Mouse (Mus musculus) midbrain, embryonic 10.5 days (tissue): ENCODE data around the gene Thop1. TPM values are rescaled to one million over a fixed set of nuclear protein-coding genes. Genes with fewer than 3 reads are reported as not detected.

Experiments used
- DNase-seq: peaks from one replicate; pipeline ENCODE4 v3.0.0-alpha.2; 2017; ENCODE audit warnings: low spot score
- H3K27ac ChIP-seq: fragments of 300-500 bp; sonication (generic); replicated peaks from 2 replicates; pipeline ENCODE4 v1.5.1; 2016; ENCODE audit warnings: mild to moderate bottlenecking
- H3K27me3 ChIP-seq: fragments of 300-500 bp; sonication (generic); 2 replicates; pipeline ENCODE4 v1.6.1; 2016; ENCODE audit warnings: low read depth, mild to moderate bottlenecking; ENCODE audit not compliant: poor library complexity, severe bottlenecking
- H3K36me3 ChIP-seq: fragments of 300-500 bp; sonication (generic); 2 replicates; pipeline ENCODE4 v1.6.1; 2016; ENCODE audit warnings: mild to moderate bottlenecking, moderate library complexity
- H3K4me1 ChIP-seq: fragments of 300-500 bp; sonication (generic); 2 replicates; pipeline ENCODE4 v1.6.1; 2016
- H3K4me3 ChIP-seq: fragments of 300-500 bp; sonication (generic); 2 replicates; pipeline ENCODE4 v1.5.1; 2016; ENCODE audit warnings: mild to moderate bottlenecking, moderate library complexity
- H3K9me3 ChIP-seq: fragments of 300-500 bp; sonication (generic); replicated peaks from 2 replicates; pipeline ENCODE4 v1.6.1; 2016; ENCODE audit warnings: mild to moderate bottlenecking
- WGBS: fragments of 180-500 bp; shearing (Covaris S2); methylation state at CpG from one replicate; pipeline ENCODE4 v1.1.7; 2016; 5-methylcytosine and 5-hydroxymethylcytosine counted together
- microRNA-seq: library from miRNA; unstranded; fragments of <30 nt; microRNA quantifications from one replicate; pipeline ENCODE4, GENCODE M21; 2017
- polyA plus RNA-seq: library from polyadenylated mRNA; unstranded; fragments of >200 nt; fragmentation: Nextera tagmentation; extraction: Ambion mirVana; gene quantifications from 2 replicates; pipeline ENCODE4 v1.2.1, GENCODE M21; 2016

The Thop1 gene
- polyA plus RNA-seq, 1 experiment from 2014 or later: 107 TPM

- no peaks in the 10 kb centered on the region for H3K27me3 ChIP-seq
- H3K36me3 ChIP-seq: no peaks in the 10 kb centered on the region
- no peak overlapping the region for H3K4me3 ChIP-seq
- H3K27ac ChIP-seq: peak overlapping the region; percentile 23; the same call in 1 of the 2 replicates
- WGBS: 61% methylated on average over 22 of the region's 22 CpGs
- DNase-seq: no peak
- peaks cover 5% of the 10 kb centered on the region; the same call in 1 of the 2 replicates for H3K9me3 ChIP-seq
- H3K4me1 ChIP-seq: peaks cover 16% of the 10 kb centered on the region
These were observed 22.8 kb downstream of the Thop1 start for GRCm38 (mm10) chr10:81092465-81093250.

- H3K27me3 ChIP-seq: no peaks in the 10 kb centered on the region
These were observed 25.3 kb downstream of the Thop1 start for GRCm38 (mm10) chr10:81094931-81095678.

GRCm38 (mm10) chr10:81105565-81106112 lies 35.8 kb downstream of the Thop1 start, which contains the start of gene Map2k2:
Gene Map2k2, plus strand, starts transcription at chr10:81105915.
- H3K36me3 ChIP-seq: peaks cover 33% of the 10 kb centered on the region
- DNase-seq: peak; percentile 97
- peaks cover 30% of the 10 kb centered on the region for H3K4me1 ChIP-seq
- H3K27me3 ChIP-seq: no peaks in the 10 kb centered on the region
- under 1% methylated on average over 56 of the region's 56 CpGs for WGBS
- no peaks in the 10 kb centered on the region for H3K9me3 ChIP-seq
- H3K27ac ChIP-seq: peak within 1 kb of the TSS; percentile 99
- H3K4me3 ChIP-seq: peak within 1 kb of the TSS; percentile 92

More at GRCm38 (mm10) chr10:81094931-81095678, 25.3 kb downstream of the Thop1 start:
- Histone ChIP-seq H3K4me1 (0 out of 2 replicates have a peak, but pooled peaks cover 2% of the 10 kb centered on the region), H3K36me3 (no peaks in the 10 kb centered on the region), H3K27ac (no peak overlapping the region), H3K4me3 (no peak overlapping the region), H3K9me3 (peaks cover 5% of the 10 kb centered on the region; the same call in 1 of the 2 replicates)
- DNase-seq: no peak
- WGBS: 66% methylated on average over 9 of the region's 9 CpGs

GRCm38 (mm10) chr10:81106113-81106721 lies 36.4 kb downstream of the Thop1 start:
- peak overlapping the region; percentile 92 for H3K4me3 ChIP-seq
- H3K27ac ChIP-seq: peak overlapping the region; percentile 99
- H3K9me3 ChIP-seq: no peaks in the 10 kb centered on the region
- H3K27me3 ChIP-seq: no peaks in the 10 kb centered on the region
- H3K36me3 ChIP-seq: peaks cover 39% of the 10 kb centered on the region
- peak; percentile 95 for DNase-seq
- under 1% methylated on average over 35 of the region's 35 CpGs for WGBS
- peaks cover 30% of the 10 kb centered on the region for H3K4me1 ChIP-seq

GRCm38 (mm10) chr10:81112946-81113345 lies 43.1 kb downstream of the Thop1 start:
- H3K4me3 ChIP-seq: no peak overlapping the region
- no peaks in the 10 kb centered on the region for H3K9me3 ChIP-seq
- no peak overlapping the region for H3K27ac ChIP-seq
- peaks cover 97% of the 10 kb centered on the region for H3K36me3 ChIP-seq
- no peak for DNase-seq
- H3K4me1 ChIP-seq: peaks cover 6% of the 10 kb centered on the region; the same call in 1 of the 2 replicates
- WGBS: 97% methylated on average over 6 of the region's 6 CpGs
- H3K27me3 ChIP-seq: no peaks in the 10 kb centered on the region

GRCm38 (mm10) chr10:81119625-81120024 lies 49.8 kb downstream of the Thop1 start:
- Histone ChIP-seq H3K4me3 (no peak overlapping the region), H3K9me3 (no peaks in the 10 kb centered on the region), H3K36me3 (peaks cover 98% of the 10 kb centered on the region), H3K4me1 (no peaks in the 10 kb centered on the region), H3K27ac (no peak overlapping the region), H3K27me3 (no peaks in the 10 kb centered on the region)
- DNase-seq: no peak
- WGBS: 94% methylated on average over 10 of the region's 10 CpGs

GRCm38 (mm10) chr10:81120650-81121049 lies 50.8 kb downstream of the Thop1 start:
- Histone ChIP-seq H3K27me3 (no peaks in the 10 kb centered on the region), H3K36me3 (peaks cover 94% of the 10 kb centered on the region), H3K27ac (no peak overlapping the region), H3K4me3 (no peak overlapping the region), H3K9me3 (no peaks in the 10 kb centered on the region), H3K4me1 (no peaks in the 10 kb centered on the region)
- no peak for DNase-seq
- WGBS: 89% methylated on average over 7 of the region's 7 CpGs

GRCm38 (mm10) chr10:81122889-81123288 lies 53.1 kb downstream of the Thop1 start:
- H3K27me3 ChIP-seq: peaks cover 4% of the 10 kb centered on the region
- peaks cover 74% of the 10 kb centered on the region for H3K36me3 ChIP-seq
- no peak for DNase-seq
- no peak overlapping the region for H3K4me3 ChIP-seq
- no peak overlapping the region for H3K27ac ChIP-seq
- H3K4me1 ChIP-seq: 0 out of 2 replicates have a peak, but pooled peaks cover under 1% of the 10 kb centered on the region
- no peaks in the 10 kb centered on the region for H3K9me3 ChIP-seq
- WGBS: 98% methylated on average over 2 of the region's 2 CpGs

- Histone ChIP-seq H3K36me3 (peaks cover 68% of the 10 kb centered on the region), H3K27ac (no peak overlapping the region), H3K4me3 (no peak overlapping the region; the same call in 1 of the 2 replicates), H3K27me3 (peaks cover 10% of the 10 kb centered on the region), H3K9me3 (no peaks in the 10 kb centered on the region), H3K4me1 (peaks cover 7% of the 10 kb centered on the region)
- 87% methylated on average over 11 of the region's 11 CpGs for WGBS
- no peak for DNase-seq
These were observed 53.7 kb downstream of the Thop1 start for GRCm38 (mm10) chr10:81123500-81123899.

Small RNAs within 50 kb of the gene (microRNA-seq; reads per million reads assigned to microRNA genes)
- gene Mir5615-1: not detected
- not detected for gene Mir5615-2

Other genes starting within 250 kb of the Thop1 start
- gene Oaz1, start 243.4 kb upstream of the Thop1 start, polyA plus RNA-seq: 2,246 and 2,347 TPM in 2 replicates
- 1.1 and 1.4 TPM in 2 replicates for gene Lingo3, start 226.0 kb upstream of the Thop1 start, polyA plus RNA-seq
- 322 and 326 TPM in 2 replicates for gene Lsm7, start 214.8 kb upstream of the Thop1 start, polyA plus RNA-seq
- gene Sppl2b, start 214.8 kb upstream of the Thop1 start, polyA plus RNA-seq: 42.8 and 45.6 TPM in 2 replicates
- gene Tmprss9, start 198.2 kb upstream of the Thop1 start, polyA plus RNA-seq: 0.02 and 0.09 TPM in 2 replicates
- 335 and 382 TPM in 2 replicates for gene Timm13, start 169.1 kb upstream of the Thop1 start, polyA plus RNA-seq
- 77.9 and 84.7 TPM in 2 replicates for gene Lmnb2, start 151.8 kb upstream of the Thop1 start, polyA plus RNA-seq
- gene Gadd45b, start 140.0 kb upstream of the Thop1 start, polyA plus RNA-seq: 6.1 and 9.2 TPM in 2 replicates
- 6.0 and 8.4 TPM in 2 replicates for gene Gng7, start 55.1 kb upstream of the Thop1 start, polyA plus RNA-seq
- 3.0 and 6.4 TPM in 2 replicates for gene Diras1, start 44.4 kb upstream of the Thop1 start, polyA plus RNA-seq
- gene Slc39a3, start 32.6 kb upstream of the Thop1 start, polyA plus RNA-seq: 17.4 and 26.6 TPM in 2 replicates
- gene Sgta, start 9.9 kb upstream of the Thop1 start, polyA plus RNA-seq: 289 and 314 TPM in 2 replicates
- gene Creb3l3, start 28.8 kb downstream of the Thop1 start, polyA plus RNA-seq: 0.35 and 0.60 TPM in 2 replicates
- gene Map2k2, start 35.9 kb downstream of the Thop1 start, polyA plus RNA-seq: 215 TPM in 2 replicates
- gene Zbtb7a, start 65.2 kb downstream of the Thop1 start, polyA plus RNA-seq: 7.8 and 9.8 TPM in 2 replicates
- 61.4 and 68.5 TPM in 2 replicates for gene Pias4, start 97.9 kb downstream of the Thop1 start, polyA plus RNA-seq
- gene Eef2, start 106.6 kb downstream of the Thop1 start, polyA plus RNA-seq: 528 and 571 TPM in 2 replicates
- 52.7 and 53.3 TPM in 2 replicates for gene Dapk3, start 113.0 kb downstream of the Thop1 start, polyA plus RNA-seq
- 0.09 TPM in 1 of 2 replicates, not detected in the other for gene 4930442H23Rik, start 113.8 kb downstream of the Thop1 start, polyA plus RNA-seq
- not detected in 2 replicates for gene Nmrk2, start 132.0 kb downstream of the Thop1 start, polyA plus RNA-seq
- 8.7 and 17.1 TPM in 2 replicates for gene Atcay, start 160.8 kb downstream of the Thop1 start, polyA plus RNA-seq
- 3.5 and 6.3 TPM in 2 replicates for gene Zfr2, start 163.1 kb downstream of the Thop1 start, polyA plus RNA-seq
- gene Matk, start 182.9 kb downstream of the Thop1 start, polyA plus RNA-seq: 3.7 and 4.2 TPM in 2 replicates
- gene Mrpl54, start 196.9 kb downstream of the Thop1 start, polyA plus RNA-seq: 229 and 258 TPM in 2 replicates
- gene Apba3, start 196.9 kb downstream of the Thop1 start, polyA plus RNA-seq: 50.5 and 55.5 TPM in 2 replicates
- 6.5 and 6.9 TPM in 2 replicates for gene Tjp3, start 221.5 kb downstream of the Thop1 start, polyA plus RNA-seq
- gene Pip5k1c, start 222.9 kb downstream of the Thop1 start, polyA plus RNA-seq: 55.0 and 60.8 TPM in 2 replicates